Mouse (Mus musculus) bone marrow, adult 2 months (tissue): ENCODE data around the gene Ptpa. TPM values are rescaled to one million over a fixed set of nuclear protein-coding genes. Genes with fewer than 3 reads are reported as not detected.
A peak's percentile ranks its signal among the peaks of the same experiment; 100 is the strongest.
"Not testable (repeated sequence)": the region's sequence is repeated elsewhere in the genome, so short reads cannot be mapped to it uniquely, and the experiment has no call there.

ENCODE experiments used
- H3K27ac ChIP-seq: fragments of 200-500 bp; 2 replicates; pipeline ENCODE4 v1.5.1; 2012; ENCODE audit warnings: low read depth, mild to moderate bottlenecking, control low read depth, inconsistent platforms, low read length; ENCODE audit not compliant: control insufficient read depth, poor library complexity, insufficient read depth
- H3K4me1 ChIP-seq: fragments of 200-500 bp; 2 replicates; pipeline ENCODE4 v1.6.1; 2011; ENCODE audit warnings: low read length; ENCODE audit not compliant: control insufficient read depth, insufficient read depth
- H3K4me3 ChIP-seq: fragments of 200-500 bp; replicated peaks from 2 replicates; pipeline ENCODE3; 2011; ENCODE audit warnings: mild to moderate bottlenecking, low read depth, low read length, control low read depth; ENCODE audit not compliant: control insufficient read depth
- CTCF ChIP-seq: fragments of 200-500 bp; IDR thresholded peaks from 2 replicates; pipeline ENCODE4 v1.5.1; 2011; ENCODE audit warnings: low read length, control low read depth; ENCODE audit not compliant: control insufficient read depth, insufficient read depth
- POLR2A ChIP-seq: fragments of 200-500 bp; IDR thresholded peaks from 2 replicates; pipeline ENCODE4 v1.6.1; 2011; ENCODE audit warnings: low read depth, mild to moderate bottlenecking, control low read depth, low read length, borderline replicate concordance; ENCODE audit not compliant: control insufficient read depth
- WGBS: fragments of 180-500 bp; shearing (Covaris S2); methylation state at CpG from one replicate; pipeline ENCODE4 v1.1.7; 2018; 5-methylcytosine and 5-hydroxymethylcytosine counted together
- polyA plus RNA-seq: library from polyadenylated mRNA; stranded (reverse); fragments of >200 nt; gene quantifications from 2 replicates; pipeline ENCODE4 v1.2.4, GENCODE M21; 2011; ENCODE audit warnings: low replicate concordance; ENCODE audit not compliant: missing spikeins, insufficient read depth, insufficient read length

Ptpa gene
- polyA plus RNA-seq, 1 experiment = 273 TPM

- no peak for TF ChIP-seq CTCF
- no peak for TF ChIP-seq POLR2A
- Histone ChIP-seq H3K4me3 (no peak overlapping the region), H3K4me1 (peaks cover 2% of the 10 kb centered on the region; the same call in 1 of the 2 replicates), H3K27ac (no peak overlapping the region)
- 78% methylated on average over 8 of the region's 8 CpGs for WGBS
Observed at GRCm38 (mm10) chr2:30408452-30409100, 7.3 kb upstream of the Ptpa start.

GRCm38 (mm10) chr2:30409454-30410176 lies 6.2 kb upstream of the Ptpa start:
- H3K4me1 ChIP-seq = peaks cover 2% of the 10 kb centered on the region; the same call in 1 of the 2 replicates
- no peak overlapping the region for H3K4me3 ChIP-seq
- TF ChIP-seq CTCF = no peak
- TF ChIP-seq POLR2A = no peak
- WGBS = 88% methylated on average over 5 of the region's 5 CpGs
- H3K27ac ChIP-seq = no peak overlapping the region

GRCm38 (mm10) chr2:30413038-30413973 lies 2.5 kb upstream of the Ptpa start:
- no peaks in the 10 kb centered on the region; the same call in 1 of the 2 replicates for H3K4me1 ChIP-seq
- 82% methylated on average over 16 of the region's 16 CpGs for WGBS
- H3K4me3 ChIP-seq = peak overlapping the region; percentile 6
- no peak overlapping the region for H3K27ac ChIP-seq
- TF ChIP-seq POLR2A (no peak), CTCF (no peak)

GRCm38 (mm10) chr2:30414101-30414500 lies 1.7 kb upstream of the Ptpa start:
- H3K27ac ChIP-seq = no peak overlapping the region
- H3K4me3 ChIP-seq = peak overlapping the region; percentile 6
- no peak for TF ChIP-seq CTCF
- 61% methylated on average over 4 of the region's 4 CpGs for WGBS
- H3K4me1 ChIP-seq = no peaks in the 10 kb centered on the region; the same call in 1 of the 2 replicates

GRCm38 (mm10) chr2:30414681-30415080 lies 1.2 kb upstream of the Ptpa start:
- Histone ChIP-seq H3K4me1 (no peaks in the 10 kb centered on the region; the same call in 1 of the 2 replicates), H3K4me3 (peak overlapping the region; percentile 99), H3K27ac (peak overlapping the region; percentile 89)
- TF ChIP-seq POLR2A = no peak
- no peak for TF ChIP-seq CTCF
- 53% methylated on average over 5 of the region's 5 CpGs for WGBS

GRCm38 (mm10) chr2:30415157-30415935 lies 493 bp upstream of the Ptpa start, which contains the start of gene Crat:
Gene Crat, minus strand, starts transcription at chr2:30415813.
- WGBS = 2% methylated on average over 58 of the region's 58 CpGs
- Histone ChIP-seq H3K27ac (peak within 1 kb of the TSS; percentile 89), H3K4me3 (peak within 1 kb of the TSS; percentile 99), H3K4me1 (no peaks in the 10 kb centered on the region; the same call in 1 of the 2 replicates)
- TF ChIP-seq CTCF (no peak), POLR2A (peak; percentile 89; the same call in 1 of the 2 replicates)

- peak overlapping the region; percentile 99 for H3K4me3 ChIP-seq
- H3K4me1 ChIP-seq = no peaks in the 10 kb centered on the region; the same call in 1 of the 2 replicates
- peak overlapping the region; percentile 89 for H3K27ac ChIP-seq
- WGBS = 1% methylated on average over 7 of the region's 7 CpGs
- TF ChIP-seq POLR2A (no peak), CTCF (no peak)
Observed at GRCm38 (mm10) chr2:30416649-30416965, 768 bp downstream of the Ptpa start.

- not testable (repeated sequence) for H3K4me1 ChIP-seq
Observed at GRCm38 (mm10) chr2:30417154-30417553, 1.3 kb downstream of the Ptpa start.

More at GRCm38 (mm10) chr2:30417154-30417553, 1.3 kb downstream of the Ptpa start:
- H3K27ac ChIP-seq = peak overlapping the region; percentile 33
- peak overlapping the region; percentile 50 for H3K4me3 ChIP-seq
- 26% methylated on average over 6 of the region's 6 CpGs for whole genome bisulfite sequencing
